Mouse (Mus musculus): ENCODE results near the gene Kif13a. TPM values are rescaled to one million over a fixed set of nuclear protein-coding genes. Genes with fewer than 3 reads are reported as not detected.
A peak's percentile ranks its signal among the peaks of the same experiment; 100 is the strongest.

The Kif13a gene
- polyA plus RNA-seq, 1 experiment: 24.8 TPM

DNA sequence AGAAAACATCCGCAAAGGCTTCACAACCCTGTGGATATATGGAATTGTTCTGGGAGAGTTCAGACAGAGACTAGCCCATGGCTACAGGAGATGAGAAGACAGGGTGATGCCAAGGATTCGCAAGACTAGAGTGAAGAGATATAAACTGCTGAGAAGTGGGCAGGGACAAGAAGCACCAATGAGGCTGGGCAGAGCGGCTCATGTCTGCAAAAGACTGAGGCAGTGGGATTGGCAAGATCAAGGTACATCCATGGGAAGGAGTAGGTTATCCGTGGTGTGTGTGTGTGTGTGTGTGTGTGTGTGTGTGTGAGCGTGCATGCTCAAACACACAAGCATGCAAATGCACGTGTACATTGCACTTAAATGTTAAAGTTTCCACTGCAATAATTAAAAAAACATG, 49.4 kb downstream of the Kif13a start:
- TF ChIP-seq CTCF (IDR thresholded peaks at IDR 0.05; ENCODE audit: borderline replicate concordance, extremely low read depth, insufficient read depth, insufficient read length) (no peak), POLR2A (IDR thresholded peaks at IDR 0.05; ENCODE audit: borderline replicate concordance, extremely low read depth, insufficient read depth, insufficient read length, poor library complexity, severe bottlenecking) (no peak)
- DNase-seq (ENCODE audit: low read depth): no peak

DNA sequence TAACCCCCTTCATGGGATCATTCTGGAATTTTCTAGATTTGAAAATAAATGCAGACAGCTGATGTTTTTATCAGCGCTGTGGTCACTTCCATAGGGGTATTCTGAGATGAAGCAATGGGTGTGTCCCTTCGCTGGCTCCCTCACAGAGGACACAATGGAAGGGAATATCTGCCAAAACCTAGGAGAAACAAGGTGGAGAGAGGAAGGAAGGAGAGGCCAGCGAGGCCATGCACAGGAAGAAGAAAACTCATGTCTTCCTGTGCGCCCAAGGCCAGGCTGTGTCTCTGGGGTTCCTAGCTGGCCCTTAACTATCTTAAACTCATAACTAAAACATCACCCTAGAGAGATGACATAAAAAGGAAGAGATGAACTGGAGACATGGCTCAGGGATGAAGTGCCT, 52.6 kb downstream of the Kif13a start:
- no peak for DNase-seq (ENCODE audit: low read depth)
- no peak for TF ChIP-seq POLR2A (IDR thresholded peaks at IDR 0.05; ENCODE audit: borderline replicate concordance, extremely low read depth, insufficient read depth, insufficient read length, poor library complexity, severe bottlenecking)
- TF ChIP-seq CTCF (IDR thresholded peaks at IDR 0.05; ENCODE audit: borderline replicate concordance, extremely low read depth, insufficient read depth, insufficient read length): no peak

DNA sequence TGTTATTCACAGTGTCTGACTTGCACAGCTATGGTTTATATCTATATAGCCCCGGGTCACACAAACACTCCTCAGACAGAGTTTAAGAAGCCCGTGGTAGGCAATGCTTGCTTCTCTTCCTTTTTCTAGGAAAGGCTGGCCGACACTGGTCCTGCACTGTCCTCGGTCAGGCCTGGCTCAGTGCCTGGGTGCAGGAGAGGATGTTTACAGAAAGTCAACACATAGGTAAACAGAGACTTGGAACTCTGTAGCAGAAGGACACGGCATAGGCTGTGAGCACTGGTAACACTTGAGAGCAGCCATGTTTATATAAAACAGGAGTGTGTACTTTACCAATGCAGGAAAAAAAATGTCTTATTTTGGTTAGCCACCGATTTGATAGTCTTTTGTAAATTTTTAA, 54.3 kb downstream of the Kif13a start:
- no peak for DNase-seq (ENCODE audit: low read depth)
- TF ChIP-seq POLR2A (IDR thresholded peaks at IDR 0.05; ENCODE audit: borderline replicate concordance, extremely low read depth, insufficient read depth, insufficient read length, poor library complexity, severe bottlenecking) (no peak), CTCF (IDR thresholded peaks at IDR 0.05; ENCODE audit: borderline replicate concordance, extremely low read depth, insufficient read depth, insufficient read length) (no peak)

DNA sequence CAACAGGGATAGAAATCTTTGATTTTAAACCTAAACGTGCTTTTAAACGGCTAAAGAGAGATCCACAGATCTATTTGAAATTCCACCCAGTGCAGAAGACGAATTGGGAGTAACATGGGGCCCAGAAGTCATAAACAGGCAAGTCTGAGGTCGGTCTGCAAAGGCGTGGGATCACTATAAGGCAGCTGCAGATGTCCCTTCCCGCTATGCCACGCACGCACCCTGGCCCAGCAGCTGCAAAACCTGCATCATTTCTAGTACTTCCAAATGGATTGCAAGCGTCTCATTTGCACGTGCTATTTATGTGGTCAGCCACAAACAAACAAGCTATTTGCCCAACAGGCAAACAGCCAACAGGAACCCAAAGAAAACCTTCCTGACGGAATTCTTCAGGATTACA, 56.9 kb downstream of the Kif13a start:
- TF ChIP-seq POLR2A (IDR thresholded peaks at IDR 0.05; ENCODE audit: borderline replicate concordance, extremely low read depth, insufficient read depth, insufficient read length, poor library complexity, severe bottlenecking) (no peak), CTCF (IDR thresholded peaks at IDR 0.05; ENCODE audit: borderline replicate concordance, extremely low read depth, insufficient read depth, insufficient read length) (no peak)
- DNase-seq (ENCODE audit: low read depth): peak; percentile 45

DNA sequence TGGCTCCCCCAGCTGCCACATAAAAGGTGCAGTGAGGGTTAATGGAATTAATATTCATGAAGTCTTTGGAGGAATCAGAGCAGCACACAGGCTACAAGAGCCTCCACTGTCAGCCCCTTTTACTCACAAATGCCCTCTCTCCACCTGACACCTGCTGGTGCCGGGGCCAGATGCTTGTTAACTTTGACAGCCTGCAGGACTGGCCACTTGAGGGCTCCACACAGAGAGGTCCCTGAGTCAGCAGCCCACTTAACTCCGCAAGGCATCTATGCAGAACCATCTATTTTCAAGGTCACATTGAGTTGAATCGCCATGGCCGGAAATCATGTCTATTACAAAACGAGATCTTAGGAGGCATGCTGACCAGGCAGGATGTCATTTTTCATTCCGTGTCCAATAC, 57.5 kb downstream of the Kif13a start:
- DNase-seq (ENCODE audit: low read depth): peak; percentile 78

DNA sequence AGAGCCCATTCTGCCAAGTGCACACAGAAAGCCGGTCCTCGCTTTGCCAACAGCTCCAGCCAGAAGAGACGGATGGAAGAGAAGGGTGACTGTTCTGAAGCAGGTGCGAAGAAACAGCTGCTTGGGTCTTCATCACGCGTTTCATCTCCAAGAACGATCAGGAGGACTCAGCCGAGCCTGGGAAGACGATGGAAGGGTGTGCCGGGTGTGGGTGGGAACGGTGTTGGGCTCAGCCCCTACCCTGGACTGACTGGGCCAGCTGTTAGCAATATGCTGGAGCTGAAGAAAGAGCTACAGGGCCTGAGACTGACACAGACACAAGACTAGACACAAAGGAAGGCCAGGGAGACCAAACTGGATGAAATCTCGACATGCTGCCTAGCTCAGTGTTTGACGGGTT, 60.2 kb downstream of the Kif13a start:
- TF ChIP-seq POLR2A (IDR thresholded peaks at IDR 0.05; ENCODE audit: borderline replicate concordance, extremely low read depth, insufficient read depth, insufficient read length, poor library complexity, severe bottlenecking) (no peak), CTCF (IDR thresholded peaks at IDR 0.05; ENCODE audit: borderline replicate concordance, extremely low read depth, insufficient read depth, insufficient read length) (no peak)
- DNase-seq (ENCODE audit: low read depth): no peak

More for the DNA sequence above, 57.5 kb downstream of the Kif13a start:
- TF ChIP-seq POLR2A (IDR thresholded peaks at IDR 0.05; ENCODE audit: borderline replicate concordance, extremely low read depth, insufficient read depth, insufficient read length, poor library complexity, severe bottlenecking) (no peak), CTCF (IDR thresholded peaks at IDR 0.05; ENCODE audit: borderline replicate concordance, extremely low read depth, insufficient read depth, insufficient read length) (peak; percentile 12; the same call in 1 of the 2 replicates)

DNA sequence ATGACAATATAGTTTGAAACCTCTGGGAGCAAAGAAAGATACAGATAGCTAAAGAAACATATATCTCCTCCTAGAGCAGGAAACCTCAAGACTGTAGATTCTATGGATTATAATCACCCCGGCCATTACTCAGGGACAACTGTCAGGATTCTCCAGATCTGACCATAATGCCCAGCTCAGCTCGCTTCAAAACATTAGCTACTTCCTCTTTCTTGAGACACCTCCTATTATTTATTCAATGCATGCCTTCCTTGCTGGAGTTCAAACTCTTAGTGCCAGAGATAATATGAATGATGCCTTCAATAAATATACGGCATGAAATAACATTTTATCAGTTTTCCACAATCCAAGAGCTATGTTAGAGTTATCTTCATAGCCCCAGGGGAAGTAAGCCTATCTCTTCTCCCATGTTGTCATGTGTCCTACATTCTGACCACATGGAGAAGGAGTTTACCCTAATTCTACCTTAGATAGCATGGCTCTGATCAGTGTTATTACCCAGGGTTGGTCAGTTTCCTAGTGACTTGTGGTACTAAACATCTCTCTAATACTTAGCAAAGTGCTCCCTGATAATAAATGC, 66.4 kb downstream of the Kif13a start:
- no peak for DNase-seq (ENCODE audit: low read depth)
- no peak for TF ChIP-seq CTCF (IDR thresholded peaks at IDR 0.05; ENCODE audit: borderline replicate concordance, extremely low read depth, insufficient read depth, insufficient read length)
- TF ChIP-seq POLR2A (IDR thresholded peaks at IDR 0.05; ENCODE audit: borderline replicate concordance, extremely low read depth, insufficient read depth, insufficient read length, poor library complexity, severe bottlenecking): no peak

DNA sequence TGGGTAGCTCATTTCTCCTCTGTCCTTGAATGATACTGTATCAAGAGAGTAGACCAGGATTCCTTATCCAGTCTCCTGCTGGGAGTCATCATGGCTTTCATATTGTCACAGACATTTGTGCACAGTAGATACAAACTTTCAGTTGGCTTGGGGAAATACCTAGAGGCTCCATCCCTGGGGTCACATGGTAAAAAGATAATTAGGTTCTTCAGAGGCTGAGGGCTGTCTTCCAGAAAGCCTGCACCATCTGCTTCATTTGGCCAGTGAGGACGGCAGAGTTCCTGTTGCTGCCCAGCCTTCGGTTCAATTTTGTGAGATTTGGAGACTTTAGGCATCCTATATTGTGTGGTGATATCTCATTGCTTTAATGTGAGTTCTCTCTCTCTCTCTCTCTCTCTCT, 69.8 kb downstream of the Kif13a start:
- DNase-seq (ENCODE audit: low read depth): peak; percentile 40
- TF ChIP-seq POLR2A (IDR thresholded peaks at IDR 0.05; ENCODE audit: borderline replicate concordance, extremely low read depth, insufficient read depth, insufficient read length, poor library complexity, severe bottlenecking): no peak
- TF ChIP-seq CTCF (IDR thresholded peaks at IDR 0.05; ENCODE audit: borderline replicate concordance, extremely low read depth, insufficient read depth, insufficient read length): no peak

DNA sequence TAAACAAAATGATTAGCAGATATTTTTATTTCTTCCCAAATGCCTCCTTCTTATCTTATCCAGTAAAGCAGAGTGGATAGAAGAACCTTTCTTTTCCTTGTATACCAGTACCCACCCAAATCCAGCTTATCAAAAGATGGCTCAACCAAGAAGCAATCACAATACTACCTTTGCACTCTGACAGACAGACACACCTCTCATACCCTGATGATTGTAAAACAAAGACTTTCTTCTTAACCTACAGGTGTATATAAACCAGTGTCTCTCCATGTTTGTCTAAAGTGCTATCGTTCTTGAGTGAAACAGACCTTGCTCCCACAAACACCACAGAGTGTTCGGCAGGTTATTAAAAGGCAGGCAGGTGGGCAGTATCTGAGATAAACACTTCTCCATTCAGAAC, 70.5 kb downstream of the Kif13a start:
- no peak for DNase-seq (ENCODE audit: low read depth)
- TF ChIP-seq CTCF (IDR thresholded peaks at IDR 0.05; ENCODE audit: borderline replicate concordance, extremely low read depth, insufficient read depth, insufficient read length) (no peak), POLR2A (IDR thresholded peaks at IDR 0.05; ENCODE audit: borderline replicate concordance, extremely low read depth, insufficient read depth, insufficient read length, poor library complexity, severe bottlenecking) (no peak)

DNA sequence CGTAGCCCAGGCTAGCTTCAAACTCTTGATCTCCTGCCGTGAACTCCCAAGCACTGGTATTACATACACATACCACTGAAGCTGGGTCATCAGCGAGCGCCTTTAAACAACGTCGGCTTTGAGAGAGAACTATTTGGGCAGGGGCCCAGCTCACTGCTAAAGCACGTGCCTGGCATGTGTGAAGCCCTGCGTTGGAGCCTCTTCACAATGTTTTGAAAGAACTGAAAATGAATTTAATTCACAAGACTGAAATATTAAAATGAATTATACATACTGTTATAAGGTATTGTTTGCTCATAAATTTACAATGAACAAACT, 70.9 kb downstream of the Kif13a start:
- DNase-seq (ENCODE audit: low read depth): no peak
- TF ChIP-seq POLR2A (IDR thresholded peaks at IDR 0.05; ENCODE audit: borderline replicate concordance, extremely low read depth, insufficient read depth, insufficient read length, poor library complexity, severe bottlenecking) (no peak), CTCF (IDR thresholded peaks at IDR 0.05; ENCODE audit: borderline replicate concordance, extremely low read depth, insufficient read depth, insufficient read length) (no peak)

DNA sequence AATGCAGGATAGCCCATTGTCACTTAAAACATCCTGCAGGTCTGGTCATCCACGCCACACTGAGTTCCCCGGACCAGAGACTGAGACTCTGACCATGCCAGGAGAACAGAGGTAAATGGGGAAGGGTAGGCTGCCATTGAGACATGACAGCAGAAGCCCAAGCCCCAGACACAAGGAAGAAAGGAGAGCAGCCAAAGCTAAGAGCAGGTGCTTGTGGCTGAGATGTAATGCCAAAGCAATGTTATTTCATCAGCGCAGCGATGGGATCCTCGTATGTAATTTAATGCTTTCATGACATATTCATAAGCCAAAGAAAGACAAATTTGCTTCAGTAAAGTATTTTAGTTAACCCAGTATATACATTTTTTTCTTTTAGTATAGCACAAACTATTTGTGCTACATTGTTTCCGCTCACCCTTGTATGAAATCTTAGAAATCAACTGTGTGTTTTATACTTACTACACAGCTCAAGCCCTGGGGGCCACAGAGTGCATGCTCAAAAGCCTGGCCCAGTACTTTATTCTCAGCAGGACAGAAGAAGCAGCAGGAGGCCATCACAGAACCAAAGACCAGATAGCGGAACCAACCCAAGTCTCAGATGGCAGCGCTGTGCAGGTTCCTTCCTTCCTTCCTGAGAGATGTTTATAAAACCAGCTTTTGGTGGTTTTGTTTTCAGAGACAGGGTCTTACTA, 71.4 kb downstream of the Kif13a start:
- DNase-seq (ENCODE audit: low read depth): no peak
- TF ChIP-seq POLR2A (IDR thresholded peaks at IDR 0.05; ENCODE audit: borderline replicate concordance, extremely low read depth, insufficient read depth, insufficient read length, poor library complexity, severe bottlenecking) (no peak), CTCF (IDR thresholded peaks at IDR 0.05; ENCODE audit: borderline replicate concordance, extremely low read depth, insufficient read depth, insufficient read length) (no peak)

DNA sequence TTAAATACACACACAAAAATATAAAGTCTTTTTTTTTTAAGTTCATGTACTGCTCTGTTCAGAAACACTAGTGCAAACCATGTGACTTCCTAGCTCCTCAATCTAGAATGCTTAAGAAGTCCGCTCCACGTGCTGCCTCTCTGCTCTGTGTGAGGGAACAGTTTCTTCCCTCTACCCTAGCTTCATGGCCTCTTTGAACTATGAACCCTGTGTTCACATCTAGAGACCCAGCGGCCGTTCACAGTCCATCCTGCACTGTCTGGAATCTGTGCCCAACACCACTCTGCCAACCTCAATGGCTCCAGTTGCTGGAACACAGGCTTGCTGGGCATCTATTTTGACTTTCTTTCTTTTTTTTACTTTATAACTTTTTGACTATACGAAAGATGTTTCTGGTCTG, 75.2 kb downstream of the Kif13a start:
- TF ChIP-seq CTCF (IDR thresholded peaks at IDR 0.05; ENCODE audit: borderline replicate concordance, extremely low read depth, insufficient read depth, insufficient read length): no peak
- DNase-seq (ENCODE audit: low read depth): no peak
